Mouse (Mus musculus): Measurements from ENCODE around the gene Unc13a. TPM values are rescaled to one million over a fixed set of nuclear protein-coding genes. Genes with fewer than 3 reads are reported as not detected.

Gene Unc13a
- polyA plus RNA-seq, 1 experiment from 2014 or later, result 0.50 TPM

DNA sequence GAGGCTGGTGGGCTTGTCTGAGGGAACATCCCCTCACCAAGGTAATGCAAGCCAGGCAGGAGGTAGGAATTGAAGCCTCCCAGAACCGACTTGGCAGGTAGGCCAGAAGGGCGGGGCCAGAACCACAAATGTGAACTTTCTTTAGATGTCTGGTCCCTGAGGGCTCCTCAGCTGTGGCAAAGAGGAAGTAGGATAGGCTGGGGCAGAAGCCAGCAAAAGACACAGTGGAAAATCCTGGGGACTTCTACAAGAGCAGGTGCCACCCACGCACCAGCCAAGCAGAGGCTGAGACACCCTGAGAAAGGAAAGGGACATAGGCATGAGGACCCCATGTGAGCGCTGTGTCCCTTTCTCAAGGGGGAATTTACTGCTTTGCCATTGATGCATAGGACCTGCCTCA lies 74.8 kb downstream of the Unc13a start:
- Histone ChIP-seq H3K4me2 (ENCODE audit: low read length) (no peak overlapping the region), H3K27me3 (ENCODE audit: insufficient read depth, low read length) (0 out of 2 replicates have a peak, but pooled peaks cover 1% of the 10 kb centered on the region), H3K9ac (ENCODE audit: low read depth, low read length) (no peak overlapping the region), H3K36me3 (ENCODE audit: insufficient read depth, low read length) (no peaks in the 10 kb centered on the region), H3K4me3 (replicated peaks; ENCODE audit: low read depth, low read length) (no peak overlapping the region), H3K27ac (no peak overlapping the region), H3K4me1 (replicated peaks; ENCODE audit: insufficient read depth, low read length) (peaks cover 22% of the 10 kb centered on the region; the same call in 1 of the 2 replicates), H3K9me3 (replicated peaks; ENCODE audit: low read length) (no peaks in the 10 kb centered on the region)
- 78% methylated on average over 4 of the region's 4 CpGs for WGBS
- no peak for ATAC-seq (replicated peaks; ENCODE audit: low FRiP score, low read depth)
- DNase-seq (ENCODE audit: low spot score), result no peak
- TF ChIP-seq CTCF (IDR thresholded peaks at IDR 0.05; ENCODE audit: low read depth), result no peak

DNA sequence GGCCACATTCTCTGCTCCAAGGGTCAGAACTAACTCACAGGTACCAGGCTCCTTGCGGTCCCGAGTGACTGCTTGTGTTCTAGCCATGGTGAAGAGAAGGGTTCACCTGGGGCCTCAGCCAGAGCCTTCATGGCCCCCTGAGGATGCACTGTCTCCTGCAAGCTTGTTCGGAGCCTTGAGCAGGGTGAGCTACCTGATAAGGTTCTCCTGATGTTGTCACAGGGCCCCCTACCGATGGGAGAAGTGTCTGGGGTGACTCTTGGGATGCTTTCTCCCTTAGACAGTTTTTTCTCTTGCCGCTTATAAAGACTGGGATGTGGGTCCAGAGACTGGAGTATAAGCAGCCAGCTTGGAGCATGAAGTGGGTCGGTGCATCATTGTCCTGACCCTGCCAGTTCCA lies 75.2 kb downstream of the Unc13a start:
- ATAC-seq (replicated peaks; ENCODE audit: low FRiP score, low read depth) (no peak), DNase-seq (ENCODE audit: low spot score) (no peak)
- Histone ChIP-seq H3K27ac (no peak overlapping the region), H3K9ac (ENCODE audit: low read depth, low read length) (0 out of 2 replicates have a peak overlapping the region, but pooled peaks have one; percentile 23), H3K4me3 (replicated peaks; ENCODE audit: low read depth, low read length) (no peak overlapping the region), H3K36me3 (ENCODE audit: insufficient read depth, low read length) (no peaks in the 10 kb centered on the region), H3K9me3 (replicated peaks; ENCODE audit: low read length) (no peaks in the 10 kb centered on the region), H3K27me3 (ENCODE audit: insufficient read depth, low read length) (no peaks in the 10 kb centered on the region), H3K4me1 (replicated peaks; ENCODE audit: insufficient read depth, low read length) (peaks cover 22% of the 10 kb centered on the region; the same call in 1 of the 2 replicates), H3K4me2 (ENCODE audit: low read length) (no peak overlapping the region)
- 55% methylated on average over 6 of the region's 6 CpGs for WGBS
- TF ChIP-seq CTCF (IDR thresholded peaks at IDR 0.05; ENCODE audit: low read depth), result no peak

DNA sequence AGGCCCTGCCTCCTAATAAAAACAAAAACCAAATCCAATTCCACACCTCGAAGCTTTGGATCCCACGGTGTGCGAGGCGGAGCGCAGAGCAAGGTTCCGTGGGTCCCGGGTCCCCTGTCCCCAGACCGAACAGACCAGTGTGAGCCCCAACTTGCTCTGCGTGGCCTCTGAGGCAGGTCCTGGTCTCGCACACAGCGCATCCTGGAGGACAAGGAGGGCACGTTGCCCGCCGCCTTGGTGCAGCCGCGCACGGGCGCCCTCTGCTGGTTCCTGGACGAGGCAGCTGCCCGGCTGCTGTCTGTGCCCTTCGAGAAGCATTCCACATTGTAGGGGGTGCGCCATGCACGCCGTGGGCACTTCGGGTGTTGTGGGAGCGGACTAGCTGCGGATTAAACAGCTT lies 75.7 kb downstream of the Unc13a start:
- no peaks in the 10 kb centered on the region for H3K36me3 ChIP-seq (ENCODE audit: insufficient read depth, low read length)
- H3K9ac ChIP-seq (ENCODE audit: low read depth, low read length), result 0 out of 2 replicates have a peak overlapping the region, but pooled peaks have one; percentile 23

DNA sequence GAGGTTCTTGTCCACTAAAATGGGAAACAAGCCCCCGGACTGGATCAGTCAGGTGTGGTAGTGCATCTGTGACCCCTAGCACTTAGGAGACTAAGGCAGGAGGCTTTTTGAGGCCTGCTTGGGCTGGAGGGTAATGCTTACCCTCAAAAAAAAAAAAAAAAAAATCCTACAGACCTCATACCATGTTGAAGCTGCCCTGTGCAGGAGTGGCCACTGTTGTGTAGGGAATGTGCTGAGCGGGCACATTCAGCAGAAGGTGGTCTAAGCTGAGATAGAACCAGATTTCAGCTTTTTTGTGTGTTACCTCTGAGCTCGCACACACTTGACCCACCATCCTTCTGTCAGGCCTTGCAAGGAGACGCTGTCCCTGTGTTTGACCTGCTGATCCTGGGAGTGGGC lies 77.2 kb downstream of the Unc13a start:
- DNase-seq (ENCODE audit: low spot score), result no peak

More for the DNA sequence above, 75.7 kb downstream of the Unc13a start:
- peak; percentile 90 for DNase-seq (ENCODE audit: low spot score)
- ATAC-seq (replicated peaks; ENCODE audit: low FRiP score, low read depth), result peak; percentile 22; the same call in 1 of the 2 replicates
- TF ChIP-seq CTCF (IDR thresholded peaks at IDR 0.05; ENCODE audit: low read depth), result peak; percentile 100
- Histone ChIP-seq H3K27ac (no peak overlapping the region), H3K27me3 (ENCODE audit: insufficient read depth, low read length) (no peaks in the 10 kb centered on the region), H3K9me3 (replicated peaks; ENCODE audit: low read length) (no peaks in the 10 kb centered on the region), H3K4me2 (ENCODE audit: low read length) (no peak overlapping the region), H3K4me3 (replicated peaks; ENCODE audit: low read depth, low read length) (no peak overlapping the region), H3K4me1 (replicated peaks; ENCODE audit: insufficient read depth, low read length) (peaks cover 22% of the 10 kb centered on the region; the same call in 1 of the 2 replicates)
- 7% methylated on average over 27 of the region's 27 CpGs for WGBS

DNA sequence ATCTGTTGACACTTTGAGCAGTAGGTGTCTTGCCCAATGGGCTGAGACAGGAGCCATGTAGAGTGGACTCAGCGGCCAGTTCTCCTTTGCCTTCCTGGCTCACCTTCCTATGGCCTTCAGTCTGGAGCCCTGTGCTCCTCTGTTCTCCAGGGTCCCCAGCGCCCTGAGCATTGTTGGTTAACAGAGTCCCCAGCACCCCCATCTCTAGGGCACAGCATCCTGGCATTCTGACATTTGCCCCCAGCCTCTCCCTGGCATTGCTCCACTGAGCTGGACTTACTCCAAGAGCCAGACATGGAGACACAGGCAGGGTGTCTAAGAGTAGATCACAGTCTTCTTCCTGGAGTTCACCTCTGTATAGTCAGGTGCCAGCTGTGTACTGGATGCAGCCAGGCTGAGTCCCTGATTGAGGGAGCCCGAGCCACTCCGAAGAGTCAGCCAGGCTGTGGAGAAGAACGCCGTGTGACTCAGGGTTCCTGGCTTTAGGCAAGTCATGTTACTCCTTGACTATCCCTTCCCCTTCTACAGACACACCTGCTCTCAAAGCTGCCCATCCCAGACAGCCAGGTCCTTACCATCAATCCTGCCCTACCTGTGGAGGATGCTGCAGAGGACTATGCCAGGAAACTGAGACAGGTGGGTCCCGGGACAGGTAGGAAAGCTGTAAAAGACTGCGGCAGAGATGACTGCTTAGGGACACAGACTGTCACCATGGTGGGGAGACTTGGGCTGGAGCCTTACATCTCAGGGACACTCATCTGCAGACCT lies 77.8 kb downstream of the Unc13a start:
- DNase-seq (ENCODE audit: low spot score) (no peak), ATAC-seq (replicated peaks; ENCODE audit: low FRiP score, low read depth) (no peak)
- no peaks in the 10 kb centered on the region for H3K27me3 ChIP-seq (ENCODE audit: insufficient read depth, low read length)
- no peaks in the 10 kb centered on the region for H3K9me3 ChIP-seq (replicated peaks; ENCODE audit: low read length)
- WGBS, result 87% methylated on average over 8 of the region's 8 CpGs
- no peak overlapping the region for H3K27ac ChIP-seq
- TF ChIP-seq CTCF (IDR thresholded peaks at IDR 0.05; ENCODE audit: low read depth), result no peak
- no peak overlapping the region for H3K4me3 ChIP-seq (replicated peaks; ENCODE audit: low read depth, low read length)
- no peak overlapping the region for H3K4me2 ChIP-seq (ENCODE audit: low read length)
- H3K4me1 ChIP-seq (replicated peaks; ENCODE audit: insufficient read depth, low read length), result peaks cover 22% of the 10 kb centered on the region; the same call in 1 of the 2 replicates
- H3K36me3 ChIP-seq (ENCODE audit: insufficient read depth, low read length), result no peaks in the 10 kb centered on the region
- 0 out of 2 replicates have a peak overlapping the region, but pooled peaks have one; percentile 14 for H3K9ac ChIP-seq (ENCODE audit: low read depth, low read length)

More for the DNA sequence above, 77.2 kb downstream of the Unc13a start:
- TF ChIP-seq CTCF (IDR thresholded peaks at IDR 0.05; ENCODE audit: low read depth), result no peak
- Histone ChIP-seq H3K27me3 (ENCODE audit: insufficient read depth, low read length) (no peaks in the 10 kb centered on the region), H3K4me1 (replicated peaks; ENCODE audit: insufficient read depth, low read length) (peaks cover 22% of the 10 kb centered on the region; the same call in 1 of the 2 replicates), H3K27ac (no peak overlapping the region), H3K9ac (ENCODE audit: low read depth, low read length) (no peak overlapping the region), H3K9me3 (replicated peaks; ENCODE audit: low read length) (no peaks in the 10 kb centered on the region), H3K36me3 (ENCODE audit: insufficient read depth, low read length) (no peaks in the 10 kb centered on the region), H3K4me3 (replicated peaks; ENCODE audit: low read depth, low read length) (no peak overlapping the region), H3K4me2 (ENCODE audit: low read length) (no peak overlapping the region)
- ATAC-seq (replicated peaks; ENCODE audit: low FRiP score, low read depth), result no peak
- WGBS, result 83% methylated on average over 4 of the region's 4 CpGs

DNA sequence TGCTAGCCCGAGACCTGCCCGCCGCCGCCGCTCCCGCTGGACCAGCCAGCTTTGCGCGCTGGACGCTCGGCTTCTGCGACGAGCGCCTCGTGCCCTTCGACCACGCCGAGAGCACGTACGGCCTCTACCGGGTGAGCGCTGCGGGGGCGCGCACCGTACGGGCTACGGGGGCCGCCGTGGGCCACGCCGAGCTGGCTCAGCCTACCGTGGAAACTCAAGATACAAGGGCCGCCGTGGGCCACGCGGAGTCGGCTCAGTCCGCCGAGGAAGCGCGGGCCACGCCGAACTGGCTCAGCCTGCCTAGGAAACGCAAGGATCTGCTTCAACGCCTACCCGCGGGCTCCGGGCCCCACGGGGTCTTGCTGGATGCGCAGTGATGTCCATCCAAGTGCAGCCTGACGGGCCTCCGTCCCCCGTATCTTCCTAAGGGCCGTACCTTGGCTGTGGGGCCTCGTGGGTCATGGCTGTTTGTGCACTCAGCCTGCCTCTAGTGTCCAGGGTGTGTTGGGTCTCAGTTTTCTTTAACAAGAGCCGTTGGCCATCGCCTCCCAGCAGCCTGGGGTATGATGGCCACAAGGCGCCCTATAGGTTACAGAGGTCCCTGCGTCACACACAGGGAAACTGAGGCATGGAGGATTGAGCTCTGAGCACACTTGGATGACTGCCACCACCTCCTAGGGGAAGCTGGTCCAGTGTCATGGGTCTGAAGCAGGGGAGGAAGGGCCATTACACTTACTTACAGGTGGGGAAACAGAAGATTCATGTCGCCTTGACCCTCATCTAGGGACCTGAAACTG lies 79.0 kb downstream of the Unc13a start:
- Histone ChIP-seq H3K36me3 (ENCODE audit: insufficient read depth, low read length) (no peaks in the 10 kb centered on the region), H3K4me3 (replicated peaks; ENCODE audit: low read depth, low read length) (peak overlapping the region; percentile 75), H3K9ac (ENCODE audit: low read depth, low read length) (peak overlapping the region; percentile 84), H3K9me3 (replicated peaks; ENCODE audit: low read length) (no peaks in the 10 kb centered on the region), H3K27me3 (ENCODE audit: insufficient read depth, low read length) (no peaks in the 10 kb centered on the region), H3K4me1 (replicated peaks; ENCODE audit: insufficient read depth, low read length) (peaks cover 22% of the 10 kb centered on the region; the same call in 1 of the 2 replicates), H3K27ac (peak overlapping the region; percentile 99), H3K4me2 (ENCODE audit: low read length) (peak overlapping the region; percentile 95)
- ATAC-seq (replicated peaks; ENCODE audit: low FRiP score, low read depth), result peak; percentile 80
- 3% methylated on average over 60 of the region's 60 CpGs for WGBS
- TF ChIP-seq CTCF (IDR thresholded peaks at IDR 0.05; ENCODE audit: low read depth), result no peak
- DNase-seq (ENCODE audit: low spot score), result peak; percentile 72

Data from kidney, postnatal 0 days (tissue).